Comparison of ENCODE assay signal across 8 mouse cellular contexts in the genomic region with DNA sequence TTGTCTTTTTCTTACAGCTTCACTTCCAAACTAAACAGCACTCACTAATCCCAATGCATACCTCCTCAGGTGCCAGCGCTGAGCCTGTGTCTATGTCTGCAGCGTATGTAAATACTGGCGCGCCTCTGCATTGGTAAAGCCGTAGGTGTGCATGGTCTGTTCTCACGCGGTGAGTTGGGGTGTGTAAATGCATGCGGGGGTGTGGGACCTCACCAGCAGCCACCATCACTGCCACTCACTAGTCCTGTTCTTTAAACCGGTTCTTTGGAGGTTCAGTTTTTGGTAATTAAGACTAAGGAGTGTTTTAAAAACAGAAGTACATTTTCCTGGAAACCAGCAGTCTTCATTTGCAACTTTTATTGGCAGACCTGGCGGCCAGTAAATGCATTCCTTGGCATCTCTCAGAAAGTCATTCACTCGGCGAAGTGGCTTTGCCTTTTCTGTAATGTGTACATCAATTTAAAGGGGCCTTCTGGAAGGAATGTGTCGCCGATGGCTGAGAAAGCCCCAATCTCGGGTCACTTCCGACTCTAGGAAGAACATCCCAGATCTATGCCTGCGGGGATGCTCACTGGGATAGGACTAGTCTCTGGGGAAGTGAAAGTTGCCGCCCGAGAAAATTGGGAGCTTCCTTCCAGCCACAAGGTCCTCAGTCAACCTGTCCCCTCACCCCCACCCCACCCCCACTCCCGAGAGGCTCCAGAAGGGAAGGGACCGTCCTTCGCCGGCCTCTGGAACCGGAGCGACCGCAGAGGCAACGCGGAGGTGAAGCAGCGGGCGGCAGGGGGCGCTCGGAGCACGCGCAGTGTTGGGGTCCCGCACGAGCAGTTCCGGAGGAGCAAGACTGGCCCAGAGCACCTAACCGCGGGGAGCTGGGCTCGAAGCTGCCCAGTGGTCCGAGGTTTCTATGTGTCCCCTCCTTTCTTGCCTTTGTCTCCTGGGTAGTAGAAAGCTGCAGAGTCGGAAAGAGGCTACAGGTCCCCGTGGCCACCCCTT. TPM values are rescaled to one million over a fixed set of nuclear protein-coding genes. Genes with fewer than 3 reads are reported as not detected.
DNase-seq lines count a peak whose midpoint lies in the region; ATAC-seq and TF ChIP-seq lines count a peak whose summit lies in the region.

No protein-coding gene starts in this region.

- H3K4me2 ChIP-seq in forebrain, embryonic 11.5 days (ENCODE audit: low read depth, low read length, severe bottlenecking): peak overlapping the region; percentile 62
- H3K4me2 ChIP-seq in heart, embryonic 14.5 days (ENCODE audit: low read length): peak overlapping the region; percentile 76
- peak overlapping the region; percentile 79 for H3K4me2 ChIP-seq in kidney, postnatal 0 days (ENCODE audit: low read length)
- peak overlapping the region; percentile 58 for H3K4me2 ChIP-seq in liver, embryonic 12.5 days
- peak overlapping the region; percentile 69 for H3K4me2 ChIP-seq in stomach, embryonic 16.5 days (ENCODE audit: low read depth, low read length)

- H3K36me3 ChIP-seq in C2C12 (ENCODE audit: control insufficient read depth, insufficient read depth): no peaks in the 10 kb centered on the region
- no peaks in the 10 kb centered on the region for H3K36me3 ChIP-seq in forebrain, embryonic 11.5 days (ENCODE audit: control insufficient read depth, insufficient read depth, low read length)
- H3K36me3 ChIP-seq in heart, embryonic 14.5 days (ENCODE audit: control insufficient read depth, insufficient read depth, low read length): no peaks in the 10 kb centered on the region
- H3K36me3 ChIP-seq in kidney, postnatal 0 days (ENCODE audit: insufficient read depth, low read length): no peaks in the 10 kb centered on the region
- no peaks in the 10 kb centered on the region for H3K36me3 ChIP-seq in liver, embryonic 12.5 days
- no peaks in the 10 kb centered on the region for H3K36me3 ChIP-seq in stomach, embryonic 16.5 days (ENCODE audit: control insufficient read depth, insufficient read depth, low read length)

- H3K79me3 ChIP-seq in C2C12 (ENCODE audit: low read depth): no peaks in the 10 kb centered on the region

- 1% methylated on average over 43 of the region's 43 CpGs for WGBS in forebrain, embryonic 11.5 days
- WGBS in heart, embryonic 14.5 days: 4% methylated on average over 43 of the region's 43 CpGs
- WGBS in kidney, postnatal 0 days: 2% methylated on average over 43 of the region's 43 CpGs
- WGBS in liver, embryonic 12.5 days (ENCODE audit: insufficient replicate concordance): 2% methylated on average over 42 of the region's 43 CpGs
- WGBS in stomach, embryonic 16.5 days: 2% methylated on average over 43 of the region's 43 CpGs

- peak; percentile 94 for DNase-seq in forebrain, embryonic 11.5 days (ENCODE audit: low spot score)
- peak; percentile 93 for DNase-seq in kidney, postnatal 0 days (ENCODE audit: low spot score)
- peak; percentile 29 to 62 for DNase-seq in natural killer cell, adult 2 months (ENCODE audit: low spot score in 2 of 2)

- peak; percentile 97 for TF ChIP-seq CTCF in C2C12 (IDR thresholded peaks at IDR 0.05; ENCODE audit: control insufficient read depth, insufficient read depth, insufficient read length)
- peak; percentile 78 for TF ChIP-seq CTCF in bone marrow macrophage, adult 2 months (IDR thresholded peaks at IDR 0.05; ENCODE audit: low read depth, low read length)
- TF ChIP-seq CTCF in kidney, postnatal 0 days (IDR thresholded peaks at IDR 0.05; ENCODE audit: low read depth): peak; percentile 95

- H3K4me3 ChIP-seq in C2C12 (ENCODE audit: insufficient read depth, poor library complexity, severe bottlenecking): peak overlapping the region; percentile 2
- peak overlapping the region; percentile 47 for H3K4me3 ChIP-seq in bone marrow macrophage, adult 2 months (ENCODE audit: insufficient read depth, low read length)
- H3K4me3 ChIP-seq in forebrain, embryonic 11.5 days (ENCODE audit: low read depth, low read length): peak overlapping the region; percentile 28
- peak overlapping the region; percentile 32 to 38 for H3K4me3 ChIP-seq in heart, embryonic 14.5 days (ENCODE audit: control insufficient read depth in 1 of 2, insufficient read depth in 1 of 2, low read depth in 1 of 2, low read length in 2 of 2)
- peak overlapping the region; percentile 35 for H3K4me3 ChIP-seq in kidney, postnatal 0 days (replicated peaks; ENCODE audit: low read depth, low read length)
- H3K4me3 ChIP-seq in liver, embryonic 12.5 days: peak overlapping the region; percentile 26
- peak overlapping the region; percentile 40 for H3K4me3 ChIP-seq in stomach, embryonic 16.5 days (replicated peaks; ENCODE audit: low read length)

- TF ChIP-seq POLR2A in bone marrow macrophage, adult 2 months (IDR thresholded peaks at IDR 0.05; ENCODE audit: borderline replicate concordance, low read depth, low read length): no peak

- no peak overlapping the region for H3K27ac ChIP-seq in bone marrow macrophage, adult 2 months (ENCODE audit: insufficient read depth, low read depth, low read length)
- no peak overlapping the region for H3K27ac ChIP-seq in forebrain, embryonic 11.5 days (ENCODE audit: low read depth, low read length)
- no peak overlapping the region for H3K27ac ChIP-seq in heart, embryonic 14.5 days (replicated peaks in 1 of 2; ENCODE audit: control insufficient read depth in 1 of 2, insufficient read depth in 1 of 2, low read depth in 2 of 2, low read length in 2 of 2)
- H3K27ac ChIP-seq in kidney, postnatal 0 days: no peak overlapping the region
- no peak overlapping the region for H3K27ac ChIP-seq in liver, embryonic 12.5 days
- no peak overlapping the region for H3K27ac ChIP-seq in stomach, embryonic 16.5 days (ENCODE audit: low read length)

- no peaks in the 10 kb centered on the region for H3K27me3 ChIP-seq in C2C12 (ENCODE audit: control insufficient read depth, insufficient read depth, insufficient read length)
- peaks cover 61% of the 10 kb centered on the region for H3K27me3 ChIP-seq in forebrain, embryonic 11.5 days (ENCODE audit: control insufficient read depth, insufficient read depth, low read length)
- H3K27me3 ChIP-seq in heart, embryonic 14.5 days (ENCODE audit: control insufficient read depth, insufficient read depth, low read length): peaks cover 66% of the 10 kb centered on the region
- 0 out of 2 replicates have a peak, but pooled peaks cover 9% of the 10 kb centered on the region for H3K27me3 ChIP-seq in kidney, postnatal 0 days (ENCODE audit: insufficient read depth, low read length)
- peaks cover 89% of the 10 kb centered on the region for H3K27me3 ChIP-seq in liver, embryonic 12.5 days (replicated peaks)
- H3K27me3 ChIP-seq in stomach, embryonic 16.5 days (ENCODE audit: control insufficient read depth, insufficient read depth, low read length): peaks cover 70% of the 10 kb centered on the region

- H3K9ac ChIP-seq in forebrain, embryonic 11.5 days (ENCODE audit: low read length): peak overlapping the region; percentile 23; the same call in 1 of the 2 replicates
- H3K9ac ChIP-seq in heart, embryonic 14.5 days (ENCODE audit: low read length): no peak overlapping the region
- peak overlapping the region; percentile 28; the same call in 1 of the 2 replicates for H3K9ac ChIP-seq in kidney, postnatal 0 days (ENCODE audit: low read depth, low read length)
- no peak overlapping the region for H3K9ac ChIP-seq in liver, embryonic 12.5 days
- H3K9ac ChIP-seq in stomach, embryonic 16.5 days (ENCODE audit: low read length): peak overlapping the region; percentile 51; the same call in 1 of the 2 replicates

- peak; percentile 83 for ATAC-seq in forebrain, embryonic 11.5 days (replicated peaks; ENCODE audit: low FRiP score)
- ATAC-seq in heart, embryonic 14.5 days (ENCODE audit: insufficient number of reproducible peaks, insufficient read depth, low FRiP score, low read depth): peak; percentile 66
- ATAC-seq in kidney, postnatal 0 days (replicated peaks; ENCODE audit: low FRiP score, low read depth): peak; percentile 77
- ATAC-seq in liver, embryonic 12.5 days: peak; percentile 40; the same call in 1 of the 2 replicates
- ATAC-seq in stomach, embryonic 16.5 days (ENCODE audit: insufficient read depth, low FRiP score): peak; percentile 85

- H3K79me2 ChIP-seq in C2C12 (ENCODE audit: control insufficient read depth, insufficient read depth): no peaks in the 10 kb centered on the region

- no peak overlapping the region for H3ac ChIP-seq in C2C12 (ENCODE audit: control insufficient read depth, insufficient read length, low read depth)

- peaks cover 2% of the 10 kb centered on the region; the same call in 1 of the 2 replicates for H3K4me1 ChIP-seq in bone marrow macrophage, adult 2 months (ENCODE audit: control insufficient read depth, insufficient read depth, low read length)
- peaks cover 14% of the 10 kb centered on the region for H3K4me1 ChIP-seq in forebrain, embryonic 11.5 days (replicated peaks; ENCODE audit: control insufficient read depth, insufficient read depth, low read length)
- H3K4me1 ChIP-seq in heart, embryonic 14.5 days (ENCODE audit: control insufficient read depth in 2 of 2, insufficient read depth in 2 of 2, low read length in 2 of 2): peaks cover 19 to 20% of the 10 kb centered on the region in 2 experiments
- H3K4me1 ChIP-seq in kidney, postnatal 0 days (replicated peaks; ENCODE audit: insufficient read depth, low read length): peaks cover 16% of the 10 kb centered on the region
- H3K4me1 ChIP-seq in liver, embryonic 12.5 days: peaks cover 4% of the 10 kb centered on the region; the same call in 1 of the 2 replicates
- H3K4me1 ChIP-seq in stomach, embryonic 16.5 days (ENCODE audit: control insufficient read depth, insufficient read depth, low read length): peaks cover 16% of the 10 kb centered on the region

- H3K9me3 ChIP-seq in forebrain, embryonic 11.5 days (ENCODE audit: control insufficient read depth, low read length): no peaks in the 10 kb centered on the region
- H3K9me3 ChIP-seq in heart, embryonic 14.5 days (ENCODE audit: control insufficient read depth, low read length): no peaks in the 10 kb centered on the region
- H3K9me3 ChIP-seq in kidney, postnatal 0 days (replicated peaks; ENCODE audit: low read length): no peaks in the 10 kb centered on the region
- H3K9me3 ChIP-seq in liver, embryonic 12.5 days (replicated peaks): no peaks in the 10 kb centered on the region
- H3K9me3 ChIP-seq in stomach, embryonic 16.5 days (replicated peaks; ENCODE audit: control insufficient read depth, low read length): no peaks in the 10 kb centered on the region

TF ChIP-seq in C2C12, 6 proteins besides CTCF, POLR2A, EP300 and RAD21 (continues in another document):
- TF ChIP-seq USF1 (IDR thresholded peaks at IDR 0.05; ENCODE audit: low read depth): no peak

RNA-seq across cellular contexts. Expression of a gene that starts 5.6 kb away (rescaled TPM):
- 4.1 TPM for polyA plus RNA-seq in C2C12 (2012; fragmentation: generic; extraction: Trizol)
- 0.09 TPM in 1 of 2 replicates, not detected in the other for polyA plus RNA-seq in bone marrow macrophage, adult 2 months (2012; ENCODE audit: insufficient read depth, insufficient read length, missing spikeins)
- 5.0 and 5.5 TPM in 2 replicates for polyA plus RNA-seq in forebrain, embryonic 11.5 days (2014; fragmentation: Nextera tagmentation; extraction: Ambion mirVana)
- 4.3 and 5.0 TPM in 2 replicates for polyA plus RNA-seq in heart, embryonic 14.5 days (2014; fragmentation: Nextera tagmentation; extraction: Ambion mirVana)
- 5.7 and 7.6 TPM in 2 replicates for polyA plus RNA-seq in kidney, postnatal 0 days (2015; fragmentation: Nextera tagmentation; extraction: Ambion mirVana)
- 0.25 and 0.28 TPM in 2 replicates for polyA plus RNA-seq in liver, embryonic 12.5 days (2016; fragmentation: Nextera tagmentation; extraction: Ambion mirVana)
- 0.12 and 0.14 TPM in 2 replicates for polyA plus RNA-seq in stomach, embryonic 16.5 days (2015; fragmentation: Nextera tagmentation; extraction: Ambion mirVana)

Comparison
In these comparisons a context has a peak if more than half of its experiments do, and no peak if none do; other contexts are left out.
1. H3K9ac ChIP-seq: peak in forebrain, embryonic 11.5 days (single experiment), kidney, postnatal 0 days (single experiment) and stomach, embryonic 16.5 days (single experiment); none in heart, embryonic 14.5 days (single experiment) and liver, embryonic 12.5 days (single experiment).
2. Peak in every context shown above with its lines, with median percentiles within 50 percentile points of each other: H3K4me3 ChIP-seq, CTCF ChIP-seq, ATAC-seq, DNase-seq and H3K4me2 ChIP-seq.